Mouse (Mus musculus): Measurements from ENCODE around the gene Sphk1.

- TF ChIP-seq GATA1 (IDR thresholded peaks at IDR 0.05; ENCODE audit: borderline replicate concordance, low read length), result no peak
- TF ChIP-seq FLI1 (IDR thresholded peaks at IDR 0.05; ENCODE audit: low read length), result no peak
Observed at GRCm38 (mm10) chr11:116556308-116556707, 25.6 kb downstream of the Sphk1 start.
